Mouse (Mus musculus) intestine, embryonic 14.5 days (tissue): ENCODE results near the gene Fbxl17. TPM values are rescaled to one million over a fixed set of nuclear protein-coding genes. Genes with fewer than 3 reads are reported as not detected.

Experiments used
- ATAC-seq: fragments of 200-750 bp; cut with Nextera tagmentation; replicated peaks from 2 replicates; pipeline ENCODE4 v1.8.0; 2017; ENCODE audit warnings: low read depth, moderate number of reproducible peaks, moderate TSS enrichment, moderate library complexity; ENCODE audit not compliant: low FRiP score, low TSS enrichment
- DNase-seq: peaks from one replicate; pipeline ENCODE4 v3.0.0-alpha.2; 2018; ENCODE audit warnings: low spot score
- H3K27ac ChIP-seq: fragments of 300-500 bp; sonication (generic); 2 replicates; pipeline ENCODE4 v1.5.1; 2014; ENCODE audit warnings: low read depth, mild to moderate bottlenecking, control low read depth
- H3K27me3 ChIP-seq: fragments of 300-500 bp; sonication (generic); replicated peaks from 2 replicates; pipeline ENCODE4 v1.6.1; 2014; ENCODE audit warnings: low read length, control low read depth; ENCODE audit not compliant: control insufficient read depth, insufficient read depth
- H3K36me3 ChIP-seq: fragments of 300-500 bp; sonication (generic); 2 replicates; pipeline ENCODE4 v1.6.1; 2014; ENCODE audit warnings: low read length, control low read depth; ENCODE audit not compliant: control insufficient read depth, insufficient read depth
- H3K4me1 ChIP-seq: fragments of 300-500 bp; sonication (generic); replicated peaks from 2 replicates; pipeline ENCODE4 v1.6.1; 2014; ENCODE audit warnings: low read length, control low read depth, mixed read lengths; ENCODE audit not compliant: control insufficient read depth, insufficient read depth
- H3K4me2 ChIP-seq: fragments of 300-500 bp; sonication (generic); 2 replicates; pipeline ENCODE4 v1.6.1; 2014; ENCODE audit warnings: low read length
- H3K4me3 ChIP-seq: fragments of 300-500 bp; sonication (generic); 2 replicates; pipeline ENCODE4 v1.5.1; 2014; ENCODE audit warnings: low read depth, low read length, control low read depth, mixed read lengths
- H3K9ac ChIP-seq: fragments of 300-500 bp; sonication (generic); 2 replicates; pipeline ENCODE4 v1.6.1; 2014; ENCODE audit warnings: mild to moderate bottlenecking, low read length
- H3K9me3 ChIP-seq: fragments of 300-500 bp; sonication (generic); 2 replicates; pipeline ENCODE4 v1.6.1; 2016; ENCODE audit warnings: low read length, control low read depth; ENCODE audit not compliant: control insufficient read depth
- WGBS: fragments of 180-500 bp; shearing (Covaris S2); extraction: QIAGEN DNeasy Blood & Tissue Kit; methylation state at CpG from one replicate; pipeline ENCODE4 v1.1.7; 2014; 5-methylcytosine and 5-hydroxymethylcytosine counted together
- polyA plus RNA-seq: library from polyadenylated mRNA; unstranded; fragments of >200 nt; fragmentation: Nextera tagmentation; extraction: Ambion mirVana; gene quantifications from 2 replicates; pipeline ENCODE4 v1.2.1, GENCODE M21; 2014

Fbxl17 gene
- polyA plus RNA-seq, 1 experiment from 2014 or later, result 7.5 TPM

- no peak overlapping the region for H3K27ac ChIP-seq
- H3K4me3 ChIP-seq, result no peak overlapping the region
- ATAC-seq (no peak), DNase-seq (no peak)
- H3K9me3 ChIP-seq, result no peaks in the 10 kb centered on the region
- no peaks in the 10 kb centered on the region for H3K27me3 ChIP-seq
- 50% methylated on average over 5 of the region's 5 CpGs for WGBS
- no peaks in the 10 kb centered on the region for H3K36me3 ChIP-seq
- H3K9ac ChIP-seq, result no peak overlapping the region
- no peaks in the 10 kb centered on the region for H3K4me1 ChIP-seq
- no peak overlapping the region for H3K4me2 ChIP-seq
Observed at GRCm38 (mm10) chr17:63062785-63063184, 437.0 kb downstream of the Fbxl17 start.

- Histone ChIP-seq H3K9ac (no peak overlapping the region), H3K9me3 (no peaks in the 10 kb centered on the region), H3K36me3 (no peaks in the 10 kb centered on the region), H3K27ac (no peak overlapping the region), H3K27me3 (no peaks in the 10 kb centered on the region), H3K4me2 (no peak overlapping the region), H3K4me3 (no peak overlapping the region), H3K4me1 (no peaks in the 10 kb centered on the region)
- ATAC-seq (no peak), DNase-seq (no peak)
- 80% methylated on average over 3 of the region's 3 CpGs for WGBS
Observed at GRCm38 (mm10) chr17:63061786-63062185, 438.0 kb downstream of the Fbxl17 start.

- ATAC-seq, result no peak
- no peaks in the 10 kb centered on the region for H3K9me3 ChIP-seq
Observed at GRCm38 (mm10) chr17:63060814-63061213, 439.0 kb downstream of the Fbxl17 start.

GRCm38 (mm10) chr17:63057740-63058388, 442.0 kb downstream of the Fbxl17 start:
- DNase-seq, result no peak
- WGBS, result 94% methylated on average over 15 of the region's 15 CpGs
- Histone ChIP-seq H3K9me3 (no peaks in the 10 kb centered on the region), H3K4me3 (no peak overlapping the region), H3K4me1 (no peaks in the 10 kb centered on the region), H3K27ac (no peak overlapping the region), H3K4me2 (no peak overlapping the region), H3K36me3 (no peaks in the 10 kb centered on the region), H3K9ac (no peak overlapping the region), H3K27me3 (no peaks in the 10 kb centered on the region)
- ATAC-seq, result no peak

More at GRCm38 (mm10) chr17:63060814-63061213, 439.0 kb downstream of the Fbxl17 start:
- no peak overlapping the region for H3K9ac ChIP-seq
- H3K4me1 ChIP-seq, result no peaks in the 10 kb centered on the region
- no peak overlapping the region for H3K27ac ChIP-seq
- no peak overlapping the region for H3K4me2 ChIP-seq
- no peak for DNase-seq
- 62% methylated on average over 3 of the region's 3 CpGs for WGBS
- no peaks in the 10 kb centered on the region for H3K36me3 ChIP-seq
- H3K4me3 ChIP-seq, result no peak overlapping the region
- H3K27me3 ChIP-seq, result no peaks in the 10 kb centered on the region

GRCm38 (mm10) chr17:63056976-63057375, 442.8 kb downstream of the Fbxl17 start:
- no peak overlapping the region for H3K4me3 ChIP-seq
- no peaks in the 10 kb centered on the region for H3K36me3 ChIP-seq
- no peak overlapping the region for H3K27ac ChIP-seq
- H3K4me1 ChIP-seq, result no peaks in the 10 kb centered on the region
- H3K9ac ChIP-seq, result no peak overlapping the region
- DNase-seq (no peak), ATAC-seq (no peak)
- 82% methylated on average over 3 of the region's 3 CpGs for WGBS
- no peaks in the 10 kb centered on the region for H3K9me3 ChIP-seq
- no peaks in the 10 kb centered on the region for H3K27me3 ChIP-seq
- H3K4me2 ChIP-seq, result no peak overlapping the region

- H3K27me3 ChIP-seq, result no peaks in the 10 kb centered on the region
- no peak overlapping the region for H3K4me3 ChIP-seq
- ATAC-seq (no peak), DNase-seq (no peak)
- H3K4me1 ChIP-seq, result no peaks in the 10 kb centered on the region
- no peaks in the 10 kb centered on the region for H3K36me3 ChIP-seq
- WGBS, result 85% methylated on average over 3 of the region's 3 CpGs
- H3K27ac ChIP-seq, result no peak overlapping the region
- no peak overlapping the region for H3K4me2 ChIP-seq
- H3K9me3 ChIP-seq, result no peaks in the 10 kb centered on the region
- no peak overlapping the region for H3K9ac ChIP-seq
Observed at GRCm38 (mm10) chr17:63053311-63053710, 446.5 kb downstream of the Fbxl17 start.

- 53% methylated on average over 3 of the region's 3 CpGs for WGBS
- Histone ChIP-seq H3K4me3 (no peak overlapping the region), H3K9me3 (peaks cover under 1% of the 10 kb centered on the region; the same call in 1 of the 2 replicates), H3K27me3 (no peaks in the 10 kb centered on the region), H3K9ac (no peak overlapping the region), H3K4me2 (no peak overlapping the region), H3K36me3 (no peaks in the 10 kb centered on the region), H3K4me1 (no peaks in the 10 kb centered on the region; the same call in 1 of the 2 replicates), H3K27ac (no peak overlapping the region)
- DNase-seq (no peak), ATAC-seq (no peak)
Observed at GRCm38 (mm10) chr17:63046401-63046800, 453.4 kb downstream of the Fbxl17 start.

GRCm38 (mm10) chr17:63045297-63045696, 454.5 kb downstream of the Fbxl17 start:
- Histone ChIP-seq H3K27me3 (no peaks in the 10 kb centered on the region), H3K4me3 (no peak overlapping the region), H3K36me3 (no peaks in the 10 kb centered on the region), H3K27ac (no peak overlapping the region), H3K4me1 (no peaks in the 10 kb centered on the region; the same call in 1 of the 2 replicates), H3K9me3 (peaks cover 7% of the 10 kb centered on the region; the same call in 1 of the 2 replicates), H3K4me2 (no peak overlapping the region), H3K9ac (no peak overlapping the region)
- no peak for ATAC-seq
- DNase-seq, result no peak
- WGBS, result 61% methylated on average over 13 of the region's 13 CpGs

GRCm38 (mm10) chr17:63043046-63043675, 456.7 kb downstream of the Fbxl17 start:
- Histone ChIP-seq H3K27me3 (no peaks in the 10 kb centered on the region), H3K4me1 (no peaks in the 10 kb centered on the region; the same call in 1 of the 2 replicates), H3K4me2 (no peak overlapping the region), H3K9ac (no peak overlapping the region), H3K36me3 (no peaks in the 10 kb centered on the region), H3K4me3 (no peak overlapping the region), H3K9me3 (peaks cover 18% of the 10 kb centered on the region; the same call in 1 of the 2 replicates), H3K27ac (no peak overlapping the region)
- DNase-seq (no peak), ATAC-seq (no peak)
- WGBS, result 85% methylated on average over 9 of the region's 9 CpGs
